Comparison of ENCODE assay signal across 13 mouse cellular contexts in genomic region chr8:61185274-61186198, GRCm38 (mm10).
"Had no signal": no experiment of that assay in that cellular context is flagged by ENCODE, and none has a peak within 500 bp of the region (broad histone marks: within the 10 kb centered on the region; RNA-seq: fewer than 3 reads in every experiment).

No protein-coding gene starts in this region.

- H3K27ac ChIP-seq: layer of hippocampus, adult 2 months; limb, embryonic 13.5 days; liver, embryonic 14.5 days; midbrain, embryonic 12.5 days; neural tube, embryonic 15.5 days had no signal

- H3K9me3 ChIP-seq: limb, embryonic 13.5 days; midbrain, embryonic 12.5 days; neural tube, embryonic 15.5 days had no signal

- H3K4me3 ChIP-seq: layer of hippocampus, adult 2 months; limb, embryonic 13.5 days; midbrain, embryonic 12.5 days; neural tube, embryonic 15.5 days had no signal

- DNase-seq: kidney, adult 18-20 months; kidney, postnatal 10 days; kidney, postnatal 4 days; left cerebral cortex, postnatal 4 days; lung, adult 18-20 months; right cerebral cortex, adult 18-20 months; right cerebral cortex, postnatal 25 days; thymus, postnatal 36 days had no signal

- H3K36me3 ChIP-seq: limb, embryonic 13.5 days; midbrain, embryonic 12.5 days; neural tube, embryonic 15.5 days had no signal

- H3K4me1 ChIP-seq: limb, embryonic 13.5 days; midbrain, embryonic 12.5 days; neural tube, embryonic 15.5 days had no signal

- H3K9ac ChIP-seq: limb, embryonic 13.5 days; liver, embryonic 14.5 days; midbrain, embryonic 12.5 days; neural tube, embryonic 15.5 days had no signal

- H3K4me2 ChIP-seq: limb, embryonic 13.5 days; midbrain, embryonic 12.5 days; neural tube, embryonic 15.5 days had no signal

- H3K27me3 ChIP-seq: limb, embryonic 13.5 days; midbrain, embryonic 12.5 days; neural tube, embryonic 15.5 days had no signal
